Mouse (Mus musculus): ENCODE measurements around the gene 3110082J24Rik. TPM values are rescaled to one million over a fixed set of nuclear protein-coding genes. Genes with fewer than 3 reads are reported as not detected.

3110082J24Rik gene
- total and polyA plus RNA-seq, 3 experiments = not detected

GRCm38 (mm10) chr5:30154013-30154412 lies 48.1 kb upstream of the 3110082J24Rik start:
- peaks cover 0 to 31% of the 10 kb centered on the region in 2 experiments; a peak in 2 of 4 replicates for H3K36me3 ChIP-seq (ENCODE audit: control insufficient read depth in 1 of 2, insufficient read depth in 2 of 2, low read length in 2 of 2)
- H3K79me2 ChIP-seq (ENCODE audit: control insufficient read depth, insufficient read depth, low read length, poor library complexity) = peaks cover 45% of the 10 kb centered on the region
- no peaks in the 10 kb centered on the region for H3K9me3 ChIP-seq (replicated peaks; ENCODE audit: insufficient read depth, low read length)
- H3K4me1 ChIP-seq (ENCODE audit: control insufficient read depth in 1 of 2, insufficient read depth in 2 of 2, low read length in 2 of 2) = peaks cover 7 to 11% of the 10 kb centered on the region in 2 experiments
- DNase-seq (ENCODE audit: low read depth, low spot score) = no peak
- TF ChIP-seq POLR2A (IDR thresholded peaks at IDR 0.05; ENCODE audit: control insufficient read depth in 1 of 2, insufficient read depth in 1 of 2, low read depth in 1 of 2, low read length in 2 of 2, poor library complexity in 1 of 2) (no peak), TAL1 (IDR thresholded peaks at IDR 0.05; ENCODE audit: low read length) (no peak), KAT2A (conservative IDR thresholded peaks at IDR 0.05; ENCODE audit: low read depth, low read length) (no peak), MEF2A (IDR thresholded peaks at IDR 0.05; ENCODE audit: extremely low read depth, insufficient replicate concordance, low read depth, low read length, poor library complexity, severe bottlenecking) (no peak), SMC3 (IDR thresholded peaks at IDR 0.05; ENCODE audit: low read depth, low read length) (no peak), MAZ (IDR thresholded peaks at IDR 0.05; ENCODE audit: low read depth, low read length) (no peak), CTCF (IDR thresholded peaks at IDR 0.05 in 2 of 3, conservative IDR thresholded peaks at IDR 0.05 in 1 of 3; ENCODE audit: control insufficient read depth in 1 of 3, insufficient read depth in 1 of 3, low read depth in 2 of 3, low read length in 3 of 3, poor library complexity in 1 of 3, severe bottlenecking in 1 of 3) (no peak), NRF1 (IDR thresholded peaks at IDR 0.05; ENCODE audit: insufficient read depth, low read depth, low read length, poor library complexity, severe bottlenecking) (no peak), CHD1 (IDR thresholded peaks at IDR 0.05; ENCODE audit: low read depth, low read length) (no peak), CHD2 (IDR thresholded peaks at IDR 0.05; ENCODE audit: low read length) (no peak), GATA1 (IDR thresholded peaks at IDR 0.05; ENCODE audit: low read depth, low read length) (no peak), ETS1 (IDR thresholded peaks at IDR 0.05; ENCODE audit: low read depth, low read length) (no peak), E2F4 (IDR thresholded peaks at IDR 0.05; ENCODE audit: borderline replicate concordance, low read depth, low read length) (no peak), ZKSCAN1 (IDR thresholded peaks at IDR 0.05; ENCODE audit: low read depth, low read length) (no peak), MAFK (IDR thresholded peaks at IDR 0.05; ENCODE audit: borderline replicate concordance, low read depth, low read length) (no peak), POLR2AphosphoS5 (IDR thresholded peaks at IDR 0.05; ENCODE audit: borderline replicate concordance, low read depth, low read length) (no peak), SIN3A (IDR thresholded peaks at IDR 0.05; ENCODE audit: low read length) (no peak), RCOR1 (IDR thresholded peaks at IDR 0.05; ENCODE audit: low read depth, low read length) (no peak)
- H3K9ac ChIP-seq (ENCODE audit: control insufficient read depth, low read depth, low read length, poor library complexity, severe bottlenecking) = peak overlapping the region; percentile 92
- H3K4me3 ChIP-seq (ENCODE audit: control insufficient read depth in 1 of 2, insufficient read depth in 1 of 2, low read depth in 2 of 2, low read length in 2 of 2) = peak overlapping the region; percentile 60 to 68
- peak overlapping the region; percentile 91 for H3K27ac ChIP-seq (ENCODE audit: control insufficient read depth, low read depth, low read length)
- no peaks in the 10 kb centered on the region for H3K27me3 ChIP-seq (ENCODE audit: control insufficient read depth in 1 of 2, insufficient read depth in 2 of 2, low read length in 2 of 2)

DNA sequence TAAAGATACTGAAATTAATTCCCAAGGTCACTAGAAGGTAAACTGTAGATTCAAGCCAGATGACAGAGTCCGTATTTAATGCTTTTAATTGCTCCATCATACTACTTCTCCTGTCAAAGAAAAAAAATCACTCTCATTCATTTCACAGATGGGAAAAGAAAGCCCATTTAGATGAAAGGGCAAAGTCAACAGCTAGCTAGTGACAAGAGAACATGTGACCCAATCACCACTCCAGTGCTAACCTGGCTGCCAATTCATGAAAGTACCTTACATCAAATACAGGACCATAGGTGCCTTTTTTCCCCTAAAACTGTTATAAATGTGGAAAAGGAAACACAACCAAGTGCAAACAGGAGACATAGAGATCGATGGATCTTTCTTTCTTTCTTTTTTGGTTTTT lies 47.3 kb upstream of the 3110082J24Rik start:
- Histone ChIP-seq H3K27me3 (ENCODE audit: control insufficient read depth in 1 of 2, insufficient read depth in 2 of 2, low read length in 2 of 2) (no peaks in the 10 kb centered on the region), H3K36me3 (ENCODE audit: control insufficient read depth in 1 of 2, insufficient read depth in 2 of 2, low read length in 2 of 2) (peaks cover 0 to 28% of the 10 kb centered on the region in 2 experiments; a peak in 2 of 4 replicates), H3K79me2 (ENCODE audit: control insufficient read depth, insufficient read depth, low read length, poor library complexity) (peaks cover 41% of the 10 kb centered on the region), H3K9ac (ENCODE audit: control insufficient read depth, low read depth, low read length, poor library complexity, severe bottlenecking) (no peak overlapping the region), H3K4me1 (ENCODE audit: control insufficient read depth in 1 of 2, insufficient read depth in 2 of 2, low read length in 2 of 2) (peaks cover 7 to 9% of the 10 kb centered on the region in 2 experiments), H3K9me3 (replicated peaks; ENCODE audit: insufficient read depth, low read length) (no peaks in the 10 kb centered on the region), H3K27ac (ENCODE audit: control insufficient read depth, low read depth, low read length) (no peak overlapping the region), H3K4me3 (ENCODE audit: control insufficient read depth in 1 of 2, insufficient read depth in 1 of 2, low read depth in 2 of 2, low read length in 2 of 2) (no peak overlapping the region)
- TF ChIP-seq USF2 (IDR thresholded peaks at IDR 0.05; ENCODE audit: borderline replicate concordance in 1 of 2, insufficient read depth in 1 of 2, low read depth in 1 of 2, low read length in 2 of 2) (no peak), TCF12 (IDR thresholded peaks at IDR 0.05; ENCODE audit: low read depth, low read length) (no peak), ZNF384 (IDR thresholded peaks at IDR 0.05; ENCODE audit: low read depth, low read length) (no peak), ZMIZ1 (IDR thresholded peaks at IDR 0.05; ENCODE audit: low read depth, low read length) (no peak), ELF1 (IDR thresholded peaks at IDR 0.05; ENCODE audit: low read depth, low read length) (no peak), GABPA (IDR thresholded peaks at IDR 0.05; ENCODE audit: low read depth, low read length) (no peak), MAFK (IDR thresholded peaks at IDR 0.05; ENCODE audit: borderline replicate concordance, low read depth, low read length) (no peak), MEF2A (IDR thresholded peaks at IDR 0.05; ENCODE audit: extremely low read depth, insufficient replicate concordance, low read depth, low read length, poor library complexity, severe bottlenecking) (no peak), MAX (IDR thresholded peaks at IDR 0.05; ENCODE audit: low read length) (no peak), KAT2A (conservative IDR thresholded peaks at IDR 0.05; ENCODE audit: low read depth, low read length) (no peak)
- no peak for DNase-seq (ENCODE audit: low read depth, low spot score)
